21 mouse cellular contexts compared by ENCODE assay signal in the genomic region with DNA sequence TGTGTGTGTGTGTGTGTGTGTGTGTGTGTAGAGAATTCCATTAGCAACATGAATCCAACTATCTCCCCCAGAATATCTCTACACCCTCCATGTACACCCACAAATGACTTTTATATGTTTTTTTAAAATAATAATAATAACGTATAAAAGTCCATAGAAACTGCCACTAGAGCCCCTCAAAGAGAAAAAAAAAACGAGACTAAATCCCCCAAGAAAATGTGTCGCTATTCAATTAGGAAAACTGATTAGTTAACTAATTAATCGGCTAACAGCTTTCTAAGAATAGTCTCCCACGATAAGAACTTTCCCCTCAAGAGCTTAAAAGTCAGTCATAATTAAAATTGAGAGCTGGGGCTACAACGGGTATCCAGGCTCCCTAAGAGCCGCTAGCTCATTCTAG. TPM values are rescaled to one million over a fixed set of nuclear protein-coding genes. Genes with fewer than 3 reads are reported as not detected.
DNase-seq lines count a peak whose midpoint lies in the region; ATAC-seq lines count a peak whose summit lies in the region.
"Had no signal": no experiment of that assay in that cellular context is flagged by ENCODE, and none has a peak within 500 bp of the region (broad histone marks: within the 10 kb centered on the region; RNA-seq: fewer than 3 reads in every experiment).

No protein-coding gene starts in this region.

- no peak for ATAC-seq in hindbrain, embryonic 12.5 days (ENCODE audit: low FRiP score)
- ATAC-seq in hindbrain, embryonic 11.5 days (ENCODE audit: low FRiP score) = no peak
- ATAC-seq in midbrain, embryonic 11.5 days (ENCODE audit: low FRiP score) = no peak
- ATAC-seq in midbrain, embryonic 15.5 days (replicated peaks) = no peak
- ATAC-seq in neural tube, embryonic 13.5 days (ENCODE audit: low read depth) = no peak
- ATAC-seq: activated CD4-positive, CD25-positive, alpha-beta regulatory T cell, adult 4 months; forebrain, embryonic 13.5 days; forebrain, embryonic 16.5 days had no signal

- no peak overlapping the region for H3K4me3 ChIP-seq in hindbrain, embryonic 12.5 days
- no peak overlapping the region for H3K4me3 ChIP-seq in hindbrain, embryonic 11.5 days (ENCODE audit: low read depth, low read length)
- no peak overlapping the region for H3K4me3 ChIP-seq in midbrain, embryonic 11.5 days (ENCODE audit: low read depth, low read length)
- no peak overlapping the region for H3K4me3 ChIP-seq in midbrain, embryonic 15.5 days
- no peak overlapping the region for H3K4me3 ChIP-seq in neural tube, embryonic 13.5 days
- H3K4me3 ChIP-seq: forebrain, embryonic 10.5 days; forebrain, embryonic 13.5 days; heart, adult 2 months; heart, embryonic 10.5 days; heart, embryonic 13.5 days; hindbrain, embryonic 15.5 days had no signal

- no peak for DNase-seq in hindbrain, embryonic 11.5 days (ENCODE audit: low spot score)
- peak; percentile 90 for DNase-seq in midbrain, embryonic 11.5 days (ENCODE audit: low spot score, missing footprints)
- DNase-seq in neural tube, embryonic 10.5 days (ENCODE audit: extremely low spot score, low spot score) = no peak
- DNase-seq: adrenal gland, adult 8-10 months; adrenal gland, postnatal 36 days; cerebellum, adult 9-10 months; gastrocnemius, postnatal 10 days; gastrocnemius, postnatal 36 days; heart, adult 2 months; heart, postnatal 14 days; heart, postnatal 4 days had no signal

- peaks cover 75% of the 10 kb centered on the region for H3K27me3 ChIP-seq in hindbrain, embryonic 12.5 days
- H3K27me3 ChIP-seq in hindbrain, embryonic 11.5 days (ENCODE audit: control insufficient read depth, insufficient read depth, low read length) = peaks cover 23% of the 10 kb centered on the region
- H3K27me3 ChIP-seq in midbrain, embryonic 11.5 days (ENCODE audit: control insufficient read depth, insufficient read depth, low read length) = peaks cover 61% of the 10 kb centered on the region
- H3K27me3 ChIP-seq in midbrain, embryonic 15.5 days (replicated peaks) = peaks cover 66% of the 10 kb centered on the region
- H3K27me3 ChIP-seq in neural tube, embryonic 13.5 days = peaks cover 93% of the 10 kb centered on the region

- peaks cover 33% of the 10 kb centered on the region for H3K4me1 ChIP-seq in hindbrain, embryonic 12.5 days
- peaks cover 5% of the 10 kb centered on the region; the same call in 1 of the 2 replicates for H3K4me1 ChIP-seq in hindbrain, embryonic 11.5 days (replicated peaks; ENCODE audit: control insufficient read depth, insufficient read depth, low read length)
- H3K4me1 ChIP-seq in midbrain, embryonic 11.5 days (ENCODE audit: control insufficient read depth, insufficient read depth, low read length) = peaks cover 51% of the 10 kb centered on the region
- H3K4me1 ChIP-seq in midbrain, embryonic 15.5 days = peaks cover 12% of the 10 kb centered on the region
- H3K4me1 ChIP-seq in neural tube, embryonic 13.5 days (replicated peaks) = peaks cover 48% of the 10 kb centered on the region
- H3K4me1 ChIP-seq: forebrain, embryonic 13.5 days had no signal

- no peak overlapping the region for H3K9ac ChIP-seq in hindbrain, embryonic 12.5 days
- no peak overlapping the region for H3K9ac ChIP-seq in hindbrain, embryonic 11.5 days (ENCODE audit: low read depth, low read length)
- no peak overlapping the region for H3K9ac ChIP-seq in midbrain, embryonic 11.5 days (ENCODE audit: low read length)
- H3K9ac ChIP-seq in midbrain, embryonic 15.5 days = no peak overlapping the region
- H3K9ac ChIP-seq in neural tube, embryonic 13.5 days = no peak overlapping the region
- H3K9ac ChIP-seq: forebrain, embryonic 13.5 days; heart, embryonic 13.5 days; hindbrain, embryonic 15.5 days had no signal

- no peaks in the 10 kb centered on the region for H3K36me3 ChIP-seq in hindbrain, embryonic 12.5 days
- H3K36me3 ChIP-seq in hindbrain, embryonic 11.5 days (ENCODE audit: control insufficient read depth, insufficient read depth, low read length) = no peaks in the 10 kb centered on the region
- H3K36me3 ChIP-seq in midbrain, embryonic 11.5 days (ENCODE audit: control insufficient read depth, insufficient read depth, low read length) = no peaks in the 10 kb centered on the region
- H3K36me3 ChIP-seq in midbrain, embryonic 15.5 days (replicated peaks) = no peaks in the 10 kb centered on the region
- H3K36me3 ChIP-seq in neural tube, embryonic 13.5 days = no peaks in the 10 kb centered on the region
- H3K36me3 ChIP-seq: forebrain, embryonic 10.5 days; heart, embryonic 10.5 days; heart, embryonic 13.5 days; hindbrain, embryonic 15.5 days had no signal

- 6% methylated on average over 7 of the region's 7 CpGs for WGBS in hindbrain, embryonic 12.5 days
- 8% methylated on average over 7 of the region's 7 CpGs for WGBS in hindbrain, embryonic 11.5 days
- 4% methylated on average over 7 of the region's 7 CpGs for WGBS in midbrain, embryonic 11.5 days
- 4% methylated on average over 7 of the region's 7 CpGs for WGBS in midbrain, embryonic 15.5 days
- 9% methylated on average over 7 of the region's 7 CpGs for WGBS in neural tube, embryonic 13.5 days

- H3K27ac ChIP-seq in hindbrain, embryonic 12.5 days = peak overlapping the region; percentile 66; the same call in 1 of the 2 replicates
- H3K27ac ChIP-seq in hindbrain, embryonic 11.5 days (ENCODE audit: low read depth, low read length) = no peak overlapping the region; the same call in 1 of the 2 replicates
- peak overlapping the region; percentile 25 for H3K27ac ChIP-seq in midbrain, embryonic 11.5 days (ENCODE audit: low read depth, low read length)
- no peak overlapping the region for H3K27ac ChIP-seq in midbrain, embryonic 15.5 days
- H3K27ac ChIP-seq in neural tube, embryonic 13.5 days (replicated peaks) = no peak overlapping the region
- H3K27ac ChIP-seq: forebrain, embryonic 10.5 days; forebrain, embryonic 13.5 days; heart, adult 2 months; heart, embryonic 10.5 days; heart, embryonic 13.5 days; hindbrain, embryonic 15.5 days had no signal

- no peaks in the 10 kb centered on the region for H3K9me3 ChIP-seq in hindbrain, embryonic 12.5 days (replicated peaks)
- no peaks in the 10 kb centered on the region for H3K9me3 ChIP-seq in hindbrain, embryonic 11.5 days (ENCODE audit: control insufficient read depth, low read length)
- H3K9me3 ChIP-seq in midbrain, embryonic 11.5 days (ENCODE audit: control insufficient read depth, low read length) = no peaks in the 10 kb centered on the region
- H3K9me3 ChIP-seq in midbrain, embryonic 15.5 days = no peaks in the 10 kb centered on the region
- no peaks in the 10 kb centered on the region for H3K9me3 ChIP-seq in neural tube, embryonic 13.5 days
- H3K9me3 ChIP-seq: forebrain, embryonic 10.5 days; forebrain, embryonic 13.5 days; heart, embryonic 10.5 days; heart, embryonic 13.5 days; hindbrain, embryonic 15.5 days had no signal

- peak overlapping the region; percentile 21; the same call in 1 of the 2 replicates for H3K4me2 ChIP-seq in hindbrain, embryonic 12.5 days (replicated peaks)
- no peak overlapping the region for H3K4me2 ChIP-seq in hindbrain, embryonic 11.5 days (replicated peaks; ENCODE audit: low read depth, low read length)
- H3K4me2 ChIP-seq in midbrain, embryonic 11.5 days = no peak overlapping the region
- H3K4me2 ChIP-seq in midbrain, embryonic 15.5 days = no peak overlapping the region
- H3K4me2 ChIP-seq in neural tube, embryonic 13.5 days = 0 out of 2 replicates have a peak overlapping the region, but pooled peaks have one; percentile 3
- H3K4me2 ChIP-seq: forebrain, embryonic 13.5 days; heart, embryonic 13.5 days; hindbrain, embryonic 15.5 days had no signal

RNA-seq across cellular contexts. Expression of gene Pax3, which starts 55.6 kb away (rescaled TPM):
- 32.7 and 37.5 TPM in 2 replicates for polyA plus RNA-seq in hindbrain, embryonic 12.5 days (2016; fragmentation: Nextera tagmentation; extraction: Ambion mirVana)
- 48.3 and 49.2 TPM in 2 replicates for polyA plus RNA-seq in hindbrain, embryonic 11.5 days (2014; fragmentation: Nextera tagmentation; extraction: Ambion mirVana)
- 38.1 and 41.5 TPM in 2 replicates for polyA plus RNA-seq in midbrain, embryonic 11.5 days (2014; fragmentation: Nextera tagmentation; extraction: Ambion mirVana)
- 11.4 and 14.4 TPM in 2 replicates for polyA plus RNA-seq in midbrain, embryonic 15.5 days (2015; fragmentation: Nextera tagmentation; extraction: Ambion mirVana)
- 12.9 and 17.0 TPM in 2 replicates for polyA plus RNA-seq in neural tube, embryonic 13.5 days (2015; fragmentation: Nextera tagmentation; extraction: Ambion mirVana)
- polyA plus RNA-seq: forebrain, embryonic 16.5 days had no signal

Comparison
In these comparisons a context has a peak if more than half of its experiments do, and no peak if none do; other contexts are left out.
1. H3K27ac ChIP-seq: peak in hindbrain, embryonic 12.5 days (single experiment) and midbrain, embryonic 11.5 days (single experiment); none in hindbrain, embryonic 11.5 days (single experiment), midbrain, embryonic 15.5 days (single experiment) and neural tube, embryonic 13.5 days (single experiment).
2. H3K4me2 ChIP-seq: peak in hindbrain, embryonic 12.5 days (single experiment) and neural tube, embryonic 13.5 days (single experiment); none in hindbrain, embryonic 11.5 days (single experiment), midbrain, embryonic 11.5 days (single experiment) and midbrain, embryonic 15.5 days (single experiment).